ENCODE assay signal across 11 mouse cellular contexts in genomic region chr11:51875792-51876195, GRCm38 (mm10). TPM values are rescaled to one million over a fixed set of nuclear protein-coding genes. Genes with fewer than 3 reads are reported as not detected.
DNase-seq lines count a peak whose midpoint lies in the region; ATAC-seq and TF ChIP-seq lines count a peak whose summit lies in the region.
"Had no signal": no experiment of that assay in that cellular context is flagged by ENCODE, and none has a peak within 500 bp of the region (broad histone marks: within the 10 kb centered on the region; RNA-seq: fewer than 3 reads in every experiment).

No protein-coding gene starts in this region.

- no peaks in the 10 kb centered on the region for H3K79me3 ChIP-seq in C2C12 (ENCODE audit: low read depth)

- no peak overlapping the region for H3K4me2 ChIP-seq in intestine, embryonic 14.5 days (ENCODE audit: low read length)
- no peak overlapping the region for H3K4me2 ChIP-seq in hindbrain, embryonic 11.5 days (replicated peaks; ENCODE audit: low read depth, low read length)
- H3K4me2 ChIP-seq: midbrain, embryonic 12.5 days had no signal

- H3K27me3 ChIP-seq in C2C12 (ENCODE audit: control insufficient read depth, insufficient read depth, insufficient read length) (no peaks in the 10 kb centered on the region), MEL (ENCODE audit: control insufficient read depth in 1 of 2, insufficient read depth in 2 of 2, low read length in 2 of 2) (peaks cover 6 to 8% of the 10 kb centered on the region in 2 experiments)
- no peaks in the 10 kb centered on the region for H3K27me3 ChIP-seq in intestine, embryonic 14.5 days (replicated peaks; ENCODE audit: control insufficient read depth, insufficient read depth, low read length)
- H3K27me3 ChIP-seq in hindbrain, embryonic 11.5 days (ENCODE audit: control insufficient read depth, insufficient read depth, low read length) = no peaks in the 10 kb centered on the region
- H3K27me3 ChIP-seq: midbrain, embryonic 12.5 days had no signal

- peak in 1 of 2 experiments; percentile 10; a peak in 1 of 4 replicates for TF ChIP-seq EP300 in MEL (IDR thresholded peaks at IDR 0.05; ENCODE audit: low read depth in 1 of 2, low read length in 2 of 2)

- WGBS in intestine, embryonic 14.5 days = 21% methylated on average over 4 of the region's 4 CpGs
- WGBS in hindbrain, embryonic 11.5 days = 26% methylated on average over 4 of the region's 4 CpGs

- peak overlapping the region; percentile 37; the same call in 1 of the 2 replicates for H3K27ac ChIP-seq in MEL (ENCODE audit: control insufficient read depth, low read depth, low read length)
- no peak overlapping the region for H3K27ac ChIP-seq in intestine, embryonic 14.5 days (ENCODE audit: low read depth)
- no peak overlapping the region for H3K27ac ChIP-seq in hindbrain, embryonic 11.5 days (ENCODE audit: low read depth, low read length)
- H3K27ac ChIP-seq: kidney, postnatal 0 days; midbrain, embryonic 12.5 days had no signal

- TF ChIP-seq CTCF in C2C12 (IDR thresholded peaks at IDR 0.05; ENCODE audit: control insufficient read depth, insufficient read depth, insufficient read length) (no peak), MEL (IDR thresholded peaks at IDR 0.05 in 2 of 3, conservative IDR thresholded peaks at IDR 0.05 in 1 of 3; ENCODE audit: control insufficient read depth in 1 of 3, insufficient read depth in 1 of 3, low read depth in 2 of 3, low read length in 3 of 3, poor library complexity in 1 of 3, severe bottlenecking in 1 of 3) (no peak)

- peaks cover 7 to 22% of the 10 kb centered on the region in 2 experiments for H3K4me1 ChIP-seq in MEL (ENCODE audit: control insufficient read depth in 1 of 2, insufficient read depth in 2 of 2, low read length in 2 of 2)
- H3K4me1 ChIP-seq in intestine, embryonic 14.5 days (replicated peaks; ENCODE audit: control insufficient read depth, insufficient read depth, low read length) = no peaks in the 10 kb centered on the region
- no peaks in the 10 kb centered on the region for H3K4me1 ChIP-seq in hindbrain, embryonic 11.5 days (replicated peaks; ENCODE audit: control insufficient read depth, insufficient read depth, low read length)
- H3K4me1 ChIP-seq: midbrain, embryonic 12.5 days had no signal

- DNase-seq in MEL (ENCODE audit: low read depth, low spot score) = peak; percentile 93
- DNase-seq in intestine, embryonic 14.5 days (ENCODE audit: low spot score) = no peak
- DNase-seq in hindbrain, embryonic 11.5 days (ENCODE audit: low spot score) = no peak
- no peak for DNase-seq in adrenal gland, adult 18-20 months (ENCODE audit: low spot score in 2 of 2)
- no peak for DNase-seq in kidney, postnatal 14 days
- DNase-seq: cerebellum, adult 11-12 months had no signal

- H3K9ac ChIP-seq in MEL (ENCODE audit: control insufficient read depth, low read depth, low read length, poor library complexity, severe bottlenecking) = peak overlapping the region; percentile 38; the same call in 1 of the 2 replicates
- no peak overlapping the region for H3K9ac ChIP-seq in intestine, embryonic 14.5 days (ENCODE audit: low read length)
- H3K9ac ChIP-seq in hindbrain, embryonic 11.5 days (ENCODE audit: low read depth, low read length) = no peak overlapping the region
- H3K9ac ChIP-seq: midbrain, embryonic 12.5 days had no signal

- TF ChIP-seq POLR2A in MEL (IDR thresholded peaks at IDR 0.05; ENCODE audit: control insufficient read depth in 1 of 2, insufficient read depth in 1 of 2, low read depth in 1 of 2, low read length in 2 of 2, poor library complexity in 1 of 2) = peak; percentile 23 to 60; a peak in 2 of 4 replicates

- H3K79me2 ChIP-seq in C2C12 (ENCODE audit: control insufficient read depth, insufficient read depth) (no peaks in the 10 kb centered on the region), MEL (ENCODE audit: control insufficient read depth, insufficient read depth, low read length, poor library complexity) (no peaks in the 10 kb centered on the region)

- H3K4me3 ChIP-seq in C2C12 (ENCODE audit: insufficient read depth, poor library complexity, severe bottlenecking) (no peak overlapping the region), MEL (ENCODE audit: control insufficient read depth in 1 of 2, insufficient read depth in 1 of 2, low read depth in 2 of 2, low read length in 2 of 2) (peak overlapping the region; percentile 45 to 46)
- no peak overlapping the region for H3K4me3 ChIP-seq in intestine, embryonic 14.5 days (ENCODE audit: low read depth, low read length)
- no peak overlapping the region for H3K4me3 ChIP-seq in hindbrain, embryonic 11.5 days (ENCODE audit: low read depth, low read length)
- H3K4me3 ChIP-seq: midbrain, embryonic 12.5 days had no signal

- H3ac ChIP-seq in C2C12 (ENCODE audit: control insufficient read depth, insufficient read length, low read depth) = no peak overlapping the region

- H3K9me3 ChIP-seq in MEL (replicated peaks; ENCODE audit: insufficient read depth, low read length) = no peaks in the 10 kb centered on the region
- H3K9me3 ChIP-seq in intestine, embryonic 14.5 days (ENCODE audit: control insufficient read depth, low read length) = no peaks in the 10 kb centered on the region
- H3K9me3 ChIP-seq in hindbrain, embryonic 11.5 days (ENCODE audit: control insufficient read depth, low read length) = no peaks in the 10 kb centered on the region

- peak; percentile 55; the same call in 1 of the 2 replicates for ATAC-seq in intestine, embryonic 14.5 days (replicated peaks; ENCODE audit: low FRiP score, low TSS enrichment, low read depth)
- peak; percentile 36; the same call in 1 of the 2 replicates for ATAC-seq in megakaryocyte, adult 5-6 weeks (ENCODE audit: poor library complexity, severe bottlenecking)
- ATAC-seq in hindbrain, embryonic 11.5 days (ENCODE audit: low FRiP score) = no peak
- ATAC-seq: activated CD4-positive, CD25-positive, alpha-beta regulatory T cell, adult 4 months had no signal

- H3K36me3 ChIP-seq in C2C12 (ENCODE audit: control insufficient read depth, insufficient read depth) = no peaks in the 10 kb centered on the region
- peaks cover 0 to 15% of the 10 kb centered on the region in 2 experiments; a peak in 2 of 4 replicates for H3K36me3 ChIP-seq in MEL (ENCODE audit: control insufficient read depth in 1 of 2, insufficient read depth in 2 of 2, low read length in 2 of 2)
- H3K36me3 ChIP-seq in intestine, embryonic 14.5 days (ENCODE audit: control insufficient read depth, insufficient read depth, low read length) = no peaks in the 10 kb centered on the region
- no peaks in the 10 kb centered on the region for H3K36me3 ChIP-seq in hindbrain, embryonic 11.5 days (ENCODE audit: control insufficient read depth, insufficient read depth, low read length)
- H3K36me3 ChIP-seq: midbrain, embryonic 12.5 days had no signal

- TF ChIP-seq RAD21 in MEL (IDR thresholded peaks at IDR 0.05; ENCODE audit: low read depth, low read length) = no peak

TF ChIP-seq in C2C12, 6 proteins besides CTCF, POLR2A, EP300 and RAD21:
- no peak for TF ChIP-seq USF1 (IDR thresholded peaks at IDR 0.05; ENCODE audit: low read depth)
- TF ChIP-seq CEBPB (IDR thresholded peaks at IDR 0.05; ENCODE audit: low read depth) = peak; percentile 53
TF ChIP-seq in C2C12: peak in this region for 1.

TF ChIP-seq in MEL, 35 proteins besides CTCF, POLR2A, EP300 and RAD21:
- TF ChIP-seq GABPA (IDR thresholded peaks at IDR 0.05; ENCODE audit: low read depth, low read length) = no peak
- 0 out of 2 replicates have a peak, but pooled peaks have one; percentile 40 for TF ChIP-seq MYC (IDR thresholded peaks at IDR 0.05; ENCODE audit: low read depth, low read length)
- TF ChIP-seq ETS1 (IDR thresholded peaks at IDR 0.05; ENCODE audit: low read depth, low read length) = no peak
- no peak for TF ChIP-seq MAX (IDR thresholded peaks at IDR 0.05; ENCODE audit: low read length)
- no peak for TF ChIP-seq BHLHE40 (IDR thresholded peaks at IDR 0.05; ENCODE audit: borderline replicate concordance, low read depth, low read length)
- TF ChIP-seq TBP (IDR thresholded peaks at IDR 0.05; ENCODE audit: low read depth, low read length) = peak; percentile 68; the same call in 1 of the 2 replicates
- TF ChIP-seq ELF1 (IDR thresholded peaks at IDR 0.05; ENCODE audit: low read depth, low read length) = peak; percentile 69; the same call in 1 of the 2 replicates
- TF ChIP-seq UBTF (IDR thresholded peaks at IDR 0.05; ENCODE audit: borderline replicate concordance, insufficient read depth, low read depth, low read length) = no peak
- peak; percentile 55; the same call in 1 of the 2 replicates for TF ChIP-seq NELFE (IDR thresholded peaks at IDR 0.05; ENCODE audit: low read depth, low read length)
- TF ChIP-seq HCFC1 (IDR thresholded peaks at IDR 0.05; ENCODE audit: low read depth, low read length) = peak; percentile 69; the same call in 1 of the 2 replicates
- no peak for TF ChIP-seq USF2 (IDR thresholded peaks at IDR 0.05; ENCODE audit: borderline replicate concordance in 1 of 2, insufficient read depth in 1 of 2, low read depth in 1 of 2, low read length in 2 of 2)
- TF ChIP-seq TAL1 (IDR thresholded peaks at IDR 0.05; ENCODE audit: low read length) = no peak
- no peak for TF ChIP-seq MXI1 (IDR thresholded peaks at IDR 0.05; ENCODE audit: low read depth, low read length)
- TF ChIP-seq MYB (IDR thresholded peaks at IDR 0.05; ENCODE audit: low read depth, low read length) = no peak
- TF ChIP-seq POLR2AphosphoS2 (IDR thresholded peaks at IDR 0.05; ENCODE audit: low read length) = no peak
- no peak for TF ChIP-seq CHD2 (IDR thresholded peaks at IDR 0.05; ENCODE audit: low read length)
- peak; percentile 33; the same call in 1 of the 2 replicates for TF ChIP-seq GATA1 (IDR thresholded peaks at IDR 0.05; ENCODE audit: low read depth, low read length)
- TF ChIP-seq ZMIZ1 (IDR thresholded peaks at IDR 0.05; ENCODE audit: low read depth, low read length) = no peak
TF ChIP-seq in MEL: peak in this region for 6.

RNA-seq across cellular contexts. Expression of gene Jade2, which starts 18.3 kb away (rescaled TPM):
- polyA plus RNA-seq in C2C12 (2012; fragmentation: generic; extraction: Trizol) (4.0 TPM), MEL (2012; ENCODE audit: insufficient read depth in 1 of 2, insufficient read length in 2 of 2, low read depth in 1 of 2, low replicate concordance in 2 of 2, missing spikeins in 1 of 2) (10 to 100 TPM in 1 of 2 experiments, not detected in 1; 13.0 TPM)
- 4.5 and 5.4 TPM in 2 replicates for total RNA-seq in MEL (2012; rRNA removed)
- polyA plus RNA-seq in intestine, embryonic 14.5 days (2014; fragmentation: Nextera tagmentation; extraction: Ambion mirVana) = 0.82 and 0.95 TPM in 2 replicates
- total RNA-seq in megakaryocyte, adult 5-6 weeks (2015) = 1.9 and 2.1 TPM in 2 replicates
- total RNA-seq in megakaryocyte, adult 5-6 weeks (2017) = 1.4 and 2.4 TPM in 2 replicates
- polyA plus RNA-seq in hindbrain, embryonic 11.5 days (2014; fragmentation: Nextera tagmentation; extraction: Ambion mirVana) = 0.34 and 0.40 TPM in 2 replicates
- 10 to 100 TPM; 19.2 to 19.7 TPM for total RNA-seq in adrenal gland, adult 18-20 months (2021)

Comparison
In these comparisons a context has a peak if more than half of its experiments do, and no peak if none do; other contexts are left out.
1. H3K4me3 ChIP-seq: peak in MEL (2 of 2); none in C2C12 (single experiment), intestine, embryonic 14.5 days (single experiment) and hindbrain, embryonic 11.5 days (single experiment).